Mouse (Mus musculus): ENCODE results near the gene 4921504E06Rik.

DNA sequence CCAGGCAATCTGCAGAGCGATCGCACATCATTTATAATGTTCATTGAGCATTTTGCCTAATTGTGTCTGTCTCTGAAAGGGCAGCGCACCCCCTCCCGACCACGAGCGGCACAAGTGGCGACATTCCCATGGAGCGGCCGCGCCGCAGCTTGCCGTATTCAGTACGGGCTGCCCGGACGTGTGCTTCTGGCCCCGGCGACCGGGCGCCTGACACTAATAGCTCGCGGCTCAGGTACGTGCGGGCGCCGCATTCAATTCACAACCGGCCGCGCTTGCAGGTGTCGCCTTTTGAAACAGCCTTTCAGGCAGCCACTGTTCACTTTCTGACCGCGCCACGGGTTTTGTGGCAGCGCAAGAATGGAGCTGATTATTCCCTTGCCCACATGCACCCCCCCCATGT, 123.0 kb downstream of the 4921504E06Rik start:
- TF ChIP-seq CTCF (IDR thresholded peaks at IDR 0.05; ENCODE audit: low read depth, low read length) = no peak
- no peak for TF ChIP-seq POLR2A (IDR thresholded peaks at IDR 0.05; ENCODE audit: extremely low read depth, insufficient read depth, low read length)
